Mouse (Mus musculus) left cerebral cortex, postnatal 10 days (tissue): ENCODE results near the gene Mettl7a3. TPM values are rescaled to one million over a fixed set of nuclear protein-coding genes. Genes with fewer than 3 reads are reported as not detected.

Source experiments
- DNase-seq, 2 experiments: peaks; one replicate each; pipeline ENCODE4 v3.0.0; 2021 to 2022; ENCODE audit warnings: low spot score in 2 of 2, mixed read lengths in 1 of 2; ENCODE audit errors: extremely low spot score in 1 of 2
- intact Hi-C: fragments of 180-260 bp; cut with DNase I; formaldehyde crosslinking; loops from one replicate; pipeline ENCODE4 v1.15.1; 2025
- total RNA-seq, 2 experiments: library from RNA; stranded (reverse); gene quantifications; 2 replicates each; pipeline ENCODE4 v1.2.3; 2021

Mettl7a3 gene
- total RNA-seq, 2 experiments from 2014 or later: 0.30 TPM; not detected in 1

DNA sequence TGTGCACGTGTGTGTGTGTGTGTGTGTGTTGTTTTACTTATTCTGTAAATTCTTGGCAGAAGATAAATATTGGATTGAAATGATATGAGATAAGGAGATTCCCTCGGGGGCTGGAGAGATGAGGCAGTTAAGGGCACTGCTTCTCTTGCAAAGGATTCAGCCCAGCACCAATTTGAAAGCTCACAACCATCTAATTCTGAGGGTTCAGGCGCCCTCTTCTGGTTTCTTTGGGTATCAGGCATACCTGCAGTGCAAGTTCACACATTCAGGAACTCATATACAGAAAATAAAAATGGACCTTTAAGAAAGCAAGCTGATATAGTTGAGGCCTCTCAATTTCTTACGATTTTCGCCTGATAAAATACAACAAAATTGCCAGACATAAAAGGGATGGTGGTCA, 40.3 kb downstream of the Mettl7a3 start:
- peak; percentile 67 to 69 for DNase-seq
- intact Hi-C loops: loop anchor here (10.0 kb wide), 1 partner anchor 350 kb away; no protein-coding TSS in a partner anchor

DNA sequence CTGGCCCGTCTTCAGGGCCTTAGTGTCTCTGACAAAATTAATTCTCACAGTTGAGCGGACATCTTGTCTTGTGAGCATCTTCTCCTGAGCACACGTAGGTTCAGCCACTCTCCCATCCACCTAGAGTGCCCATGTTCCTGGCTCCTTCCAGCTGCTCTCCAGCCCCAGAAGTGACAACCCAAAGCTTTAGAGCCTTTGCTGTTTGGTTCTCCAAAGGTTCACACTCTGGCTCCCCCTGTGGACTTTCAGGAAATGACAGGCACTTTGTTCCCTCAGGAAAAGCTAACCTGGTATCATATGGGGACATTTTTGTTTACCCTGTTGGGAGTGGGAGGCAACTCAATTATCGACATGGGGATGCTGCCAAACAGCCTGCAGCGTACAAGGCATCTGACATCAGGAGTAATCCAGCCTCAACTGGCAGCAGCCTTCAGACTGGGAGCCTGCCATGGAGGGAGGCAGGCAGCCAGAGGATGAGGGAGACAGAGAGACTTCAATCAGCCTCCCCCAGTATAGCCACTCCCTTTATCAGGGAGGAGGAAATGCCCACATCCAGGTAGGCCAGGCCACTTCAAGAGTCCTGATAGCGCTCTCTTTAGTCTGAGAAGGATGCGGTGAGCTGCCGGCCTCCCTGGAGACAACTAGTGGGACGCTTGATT, 43.2 kb downstream of the Mettl7a3 start:
- intact Hi-C loops: loop anchor here (10.0 kb wide), 1 partner anchor 353 kb away; no protein-coding TSS in a partner anchor
- peak in 1 of 2 experiments; percentile 22 for DNase-seq

DNA sequence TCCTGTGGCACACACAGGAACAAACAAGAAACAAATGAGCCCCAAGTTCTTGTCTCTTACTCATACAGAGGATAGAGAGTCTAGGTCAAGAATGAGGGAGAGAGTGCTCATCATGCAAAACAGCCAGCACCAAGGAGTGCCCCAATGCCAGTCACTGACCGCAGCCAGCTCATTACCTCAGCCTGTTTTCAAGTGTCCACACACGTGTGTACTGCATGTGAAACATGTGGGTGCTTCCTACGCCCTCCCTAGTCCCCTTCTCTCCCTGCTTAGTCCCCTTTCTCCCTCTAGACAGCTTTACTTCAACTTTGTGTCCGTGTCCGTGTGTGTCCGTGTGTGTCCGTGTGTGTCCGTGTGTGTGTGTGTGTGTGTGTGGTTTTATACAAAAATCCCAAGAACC, 44.9 kb downstream of the Mettl7a3 start:
- DNase-seq: peak in 1 of 2 experiments; percentile 3
- intact Hi-C loops: loop anchor here (10.0 kb wide), 1 partner anchor 355 kb away; no protein-coding TSS in a partner anchor

DNA sequence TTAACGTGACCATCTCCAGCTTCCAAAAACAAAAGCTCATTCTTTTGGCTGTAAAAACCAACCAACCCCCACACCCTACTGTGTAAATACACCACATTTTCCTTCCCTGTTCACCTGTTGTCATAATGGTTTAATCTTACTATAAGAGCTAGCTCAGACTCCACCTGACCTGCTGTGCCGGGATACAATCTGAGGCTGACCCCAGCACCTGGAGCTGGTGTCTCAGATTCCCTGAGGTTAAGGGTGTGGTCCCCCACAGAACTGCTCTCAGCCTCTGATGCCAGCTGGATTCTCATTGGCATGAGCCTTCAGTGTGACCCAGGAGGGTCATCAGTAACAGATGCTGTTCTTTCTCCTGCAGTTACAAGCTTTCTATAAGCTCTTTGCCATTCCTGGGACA, 45.4 kb downstream of the Mettl7a3 start:
- intact Hi-C loops: no loop called here
- DNase-seq: peak in 1 of 2 experiments; percentile 3

DNA sequence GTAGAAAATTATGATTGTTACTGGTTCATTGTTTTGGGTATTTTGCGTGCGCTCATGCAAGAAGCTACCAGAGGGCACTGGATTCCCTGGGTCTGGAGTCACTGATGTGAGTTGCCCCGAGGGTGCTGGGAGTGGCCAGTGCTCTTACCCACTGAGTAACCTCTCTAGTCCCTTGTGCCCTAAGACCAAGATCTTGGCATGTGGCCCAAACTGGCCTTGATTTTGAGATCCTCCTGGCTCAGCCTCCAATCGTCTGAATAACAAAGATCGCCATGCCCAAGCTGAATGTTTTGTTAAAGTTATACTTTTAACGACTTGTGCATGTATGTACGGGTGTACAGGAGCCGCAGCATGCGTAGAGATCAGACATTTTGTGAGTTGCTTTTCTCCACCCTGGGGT, 51.0 kb downstream of the Mettl7a3 start:
- intact Hi-C loops: no loop called here
- DNase-seq: no peak

DNA sequence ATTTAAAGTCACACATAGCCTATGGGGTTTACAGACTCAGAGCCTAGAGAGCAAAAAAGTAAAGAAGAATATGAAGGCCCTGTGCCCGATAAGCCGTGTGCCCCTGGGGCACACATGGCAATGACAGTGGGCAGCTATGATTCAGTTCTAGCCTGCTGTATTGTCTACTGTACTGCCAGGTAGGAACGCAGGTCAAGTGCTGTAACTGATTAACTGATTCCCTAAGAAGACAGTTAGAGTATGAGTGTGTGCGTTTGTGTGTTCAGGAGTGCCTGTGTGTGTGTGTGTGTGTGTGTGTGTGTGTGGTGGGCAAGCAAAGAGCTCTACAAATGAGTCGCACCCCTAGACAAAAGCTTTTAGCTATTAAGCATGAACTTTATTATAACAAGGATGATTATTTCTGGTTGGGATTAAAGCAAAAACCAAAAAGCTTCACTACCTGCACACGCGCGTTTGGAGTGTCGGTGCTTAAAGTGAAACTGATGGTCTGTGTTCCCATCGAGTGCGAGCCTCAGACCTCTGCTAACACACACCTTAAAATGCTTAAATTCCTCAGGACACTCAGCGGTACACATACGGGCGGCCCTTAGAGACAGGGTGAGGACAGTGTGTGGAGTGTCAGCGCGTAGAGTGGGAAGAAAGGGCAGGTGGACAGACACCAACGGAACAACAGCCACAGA, 53.0 kb downstream of the Mettl7a3 start:
- intact Hi-C loops: no loop called here
- DNase-seq: no peak

DNA sequence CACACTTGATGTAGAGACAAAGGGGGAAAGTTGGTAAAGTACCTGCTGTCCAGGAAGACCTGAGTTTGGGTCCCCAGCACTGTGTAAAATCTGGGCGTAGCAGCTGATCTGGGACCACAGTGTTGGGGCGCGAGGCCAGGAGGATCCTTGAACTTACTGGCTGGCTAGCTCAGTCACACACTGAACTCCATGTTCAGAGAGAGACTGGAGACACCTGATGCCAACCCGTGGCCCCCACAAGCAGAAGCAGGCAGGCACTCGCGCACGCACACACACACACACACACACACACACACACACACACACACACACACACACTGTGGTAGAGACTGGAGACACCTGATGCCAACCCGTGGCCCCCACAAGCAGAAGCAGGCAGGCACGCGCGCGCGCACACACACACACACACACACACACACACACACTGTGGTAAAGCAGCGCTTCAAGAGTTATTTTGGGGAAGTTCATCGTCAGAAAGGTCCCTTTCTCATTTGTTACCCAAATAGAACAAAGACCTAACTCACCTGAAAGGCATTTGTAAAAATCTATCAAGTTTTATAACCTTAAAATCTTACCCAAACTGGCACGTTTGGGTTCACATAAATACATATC, 53.6 kb downstream of the Mettl7a3 start:
- no peak for DNase-seq
- intact Hi-C loops: no loop called here

DNA sequence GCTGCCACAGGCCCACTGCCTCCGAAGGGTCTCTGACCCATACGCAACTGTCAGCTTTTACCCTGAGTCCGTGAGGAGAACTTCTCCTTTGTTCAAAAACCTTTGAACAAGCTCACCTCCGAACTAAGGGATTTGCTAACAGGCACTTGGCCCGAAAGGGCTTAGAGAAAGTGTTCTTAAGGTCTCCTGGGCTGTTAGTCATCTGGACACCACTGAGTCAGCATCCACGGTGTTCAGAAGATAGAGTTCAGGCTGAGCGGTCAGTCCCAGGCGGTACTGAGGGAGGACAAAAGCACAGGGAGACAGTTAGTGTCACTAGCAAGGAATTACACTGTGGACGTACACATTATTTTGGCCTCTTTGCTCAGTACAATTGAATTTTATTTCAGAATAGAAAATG, 54.2 kb downstream of the Mettl7a3 start:
- no peak for DNase-seq
- intact Hi-C loops: no loop called here

Other genes starting within 250 kb of the Mettl7a3 start
- 10 to 100 TPM; 15.3 to 20.5 TPM for gene Atf1, start 107.1 kb upstream of the Mettl7a3 start, total RNA-seq
- not detected for gene Tmprss12, start 54.1 kb upstream of the Mettl7a3 start, total RNA-seq
- 10 to 100 TPM; 11.7 to 14.1 TPM for gene Mettl7a1, start 30.8 kb upstream of the Mettl7a3 start, total RNA-seq
- not detected for gene Methig1, start 18.2 kb downstream of the Mettl7a3 start, total RNA-seq
- gene Mettl7a2, start 18.3 kb downstream of the Mettl7a3 start, total RNA-seq: under 1 TPM in 1 of 2 experiments, not detected in 1; 0.22 TPM
- gene Higd1c, start 29.6 kb downstream of the Mettl7a3 start, total RNA-seq: not detected
- gene Gm5475, start 87.2 kb downstream of the Mettl7a3 start, total RNA-seq: under 1 TPM in 1 of 2 experiments, not detected in 1; 0.18 TPM
- 10 to 100 TPM; 53.5 to 55.6 TPM for gene Slc11a2, start 90.1 kb downstream of the Mettl7a3 start, total RNA-seq
- gene Letmd1, start 134.1 kb downstream of the Mettl7a3 start, total RNA-seq: 10 to 100 TPM; 77.9 to 78.2 TPM
- gene Csrnp2, start 160.6 kb downstream of the Mettl7a3 start, total RNA-seq: 10 to 100 TPM; 41.7 to 43.7 TPM
- 10 to 100 TPM; 31.0 to 31.5 TPM for gene Tfcp2, start 217.1 kb downstream of the Mettl7a3 start, total RNA-seq